Mouse (Mus musculus) C2C12 (cell line): ENCODE results near the gene Ercc2. TPM values are rescaled to one million over a fixed set of nuclear protein-coding genes. Genes with fewer than 3 reads are reported as not detected.

ENCODE experiments used
- H3K27me3 ChIP-seq: one replicate; pipeline ENCODE4 v1.6.1; 2011; ENCODE audit not compliant: control insufficient read depth, insufficient read depth, insufficient read length
- H3K36me3 ChIP-seq: one replicate; pipeline ENCODE4 v1.6.1; 2011; ENCODE audit not compliant: control insufficient read depth, insufficient read depth
- H3K4me3 ChIP-seq: one replicate; pipeline ENCODE4 v1.5.1; 2011; ENCODE audit warnings: mild to moderate bottlenecking, control low read depth; ENCODE audit not compliant: poor library complexity, insufficient read depth, severe bottlenecking
- H3K79me2 ChIP-seq: one replicate; pipeline ENCODE4 v1.6.1; 2011; ENCODE audit not compliant: control insufficient read depth, insufficient read depth
- H3K79me3 ChIP-seq: one replicate; pipeline ENCODE4 v1.6.1; 2011; ENCODE audit warnings: low read depth, control low read depth
- H3ac ChIP-seq: one replicate; pipeline ENCODE3; 2011; ENCODE audit warnings: low read depth; ENCODE audit not compliant: control insufficient read depth, insufficient read length
- CEBPB ChIP-seq: IDR thresholded peaks from one replicate; pipeline ENCODE4 v1.6.1; 2011; ENCODE audit warnings: low read depth, mild to moderate bottlenecking, control low read depth, moderate library complexity
- CTCF ChIP-seq: IDR thresholded peaks from one replicate; pipeline ENCODE4 v1.5.1; 2011; ENCODE audit not compliant: control insufficient read depth, insufficient read depth, insufficient read length
- FOSL1 ChIP-seq: IDR thresholded peaks from one replicate; pipeline ENCODE4 v1.8.0; 2011; ENCODE audit warnings: mild to moderate bottlenecking, low read length; ENCODE audit not compliant: poor library complexity, insufficient read depth, severe bottlenecking
- MAX ChIP-seq: IDR thresholded peaks from one replicate; pipeline ENCODE4 v1.6.1; 2011; ENCODE audit warnings: mild to moderate bottlenecking, control low read depth
- MYOD1 ChIP-seq: IDR thresholded peaks from one replicate; pipeline ENCODE4 v1.6.1; 2011; ENCODE audit warnings: low read depth; ENCODE audit not compliant: control insufficient read depth, insufficient read length
- MYOG ChIP-seq: IDR thresholded peaks from one replicate; pipeline ENCODE4 v1.6.1; 2011; ENCODE audit not compliant: control insufficient read depth, insufficient read length; ENCODE audit errors: extremely low read depth
- USF1 ChIP-seq: IDR thresholded peaks from one replicate; pipeline ENCODE4 v1.6.1; 2011; ENCODE audit warnings: low read depth, mild to moderate bottlenecking, control low read depth, moderate library complexity
- long read RNA-seq, 2 experiments: library from polyadenylated mRNA; unstranded; transcript quantifications; one replicate each; pipeline ENCODE4 v2.0.0; 2019 to 2020
- polyA plus RNA-seq: library from polyadenylated mRNA; unstranded; fragments of >200 nt; fragmentation: generic; extraction: Trizol; gene quantifications from one replicate; pipeline ENCODE4 v1.2.1, GENCODE M21; 2012; ENCODE audit warnings: missing spikeins

Ercc2 gene
- 9.7 TPM for polyA plus RNA-seq
- long read RNA-seq, experiment 1, partial matches to known transcripts = 0 of 3 reads
- long read RNA-seq, experiment 1, other reads (novel, unspliced or antisense) = 1 of 3 reads
- long read RNA-seq, experiment 2, transcript Ercc2-201 (23 exons, 3,578 nt) = major isoform, 53 of 73 reads
- long read RNA-seq, experiment 2, partial matches to known transcripts = 1 of 73 reads
- long read RNA-seq, experiment 2, other reads (novel, unspliced or antisense) = 19 of 73 reads

DNA sequence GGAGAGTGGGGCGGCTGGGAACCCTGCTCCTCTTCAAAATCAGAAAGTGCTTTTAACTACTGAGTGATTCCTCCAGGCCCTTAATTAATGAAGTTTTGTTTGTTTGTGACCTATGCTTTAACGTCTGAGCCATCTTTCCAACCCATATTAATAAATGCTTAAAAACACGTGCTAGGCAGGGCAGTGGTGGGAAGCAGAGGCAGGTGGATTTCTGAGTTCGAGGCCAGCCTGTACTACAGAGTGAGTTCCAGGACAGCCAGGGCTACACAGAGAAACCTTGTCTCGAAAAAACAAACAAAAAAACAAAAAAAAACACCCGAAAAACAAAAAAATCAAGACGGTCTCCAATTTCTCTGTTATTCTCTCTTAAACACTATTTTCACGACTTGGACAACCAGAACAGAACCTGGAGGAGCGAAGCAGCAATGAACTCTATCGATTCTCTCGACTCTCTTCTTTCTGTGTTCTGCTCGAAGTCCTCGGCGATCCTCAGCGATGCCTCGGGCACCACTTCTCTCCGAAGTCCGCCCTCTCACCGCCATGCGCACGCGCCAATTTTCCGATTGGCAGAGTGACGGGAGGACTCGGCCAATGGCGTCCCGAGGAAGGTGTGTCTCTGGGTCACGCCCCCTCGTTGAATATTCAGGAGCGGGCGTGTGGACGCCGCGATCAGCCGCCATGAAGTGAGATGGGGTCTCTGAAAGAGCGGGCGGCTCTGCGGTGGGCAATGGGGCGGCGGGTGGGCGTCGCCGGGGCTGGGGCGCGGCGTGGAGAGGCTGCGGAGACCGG lies at the start of gene Ercc2:
Ercc2 (plus strand) TSS at position 634 of the 789 bp plus-strand sequence.
- Histone ChIP-seq H3ac (peak within 1 kb of the TSS; percentile 72), H3K27me3 (no peaks in the 10 kb centered on the region), H3K79me3 (peaks cover 14% of the 10 kb centered on the region), H3K79me2 (peaks cover 26% of the 10 kb centered on the region), H3K4me3 (peak within 1 kb of the TSS; percentile 44), H3K36me3 (no peaks in the 10 kb centered on the region)
- TF ChIP-seq MYOD1 = no peak
- TF ChIP-seq USF1 = peak; percentile 24
- peak; percentile 23 for TF ChIP-seq MAX
- TF ChIP-seq CEBPB = no peak
- TF ChIP-seq FOSL1 = no peak

DNA sequence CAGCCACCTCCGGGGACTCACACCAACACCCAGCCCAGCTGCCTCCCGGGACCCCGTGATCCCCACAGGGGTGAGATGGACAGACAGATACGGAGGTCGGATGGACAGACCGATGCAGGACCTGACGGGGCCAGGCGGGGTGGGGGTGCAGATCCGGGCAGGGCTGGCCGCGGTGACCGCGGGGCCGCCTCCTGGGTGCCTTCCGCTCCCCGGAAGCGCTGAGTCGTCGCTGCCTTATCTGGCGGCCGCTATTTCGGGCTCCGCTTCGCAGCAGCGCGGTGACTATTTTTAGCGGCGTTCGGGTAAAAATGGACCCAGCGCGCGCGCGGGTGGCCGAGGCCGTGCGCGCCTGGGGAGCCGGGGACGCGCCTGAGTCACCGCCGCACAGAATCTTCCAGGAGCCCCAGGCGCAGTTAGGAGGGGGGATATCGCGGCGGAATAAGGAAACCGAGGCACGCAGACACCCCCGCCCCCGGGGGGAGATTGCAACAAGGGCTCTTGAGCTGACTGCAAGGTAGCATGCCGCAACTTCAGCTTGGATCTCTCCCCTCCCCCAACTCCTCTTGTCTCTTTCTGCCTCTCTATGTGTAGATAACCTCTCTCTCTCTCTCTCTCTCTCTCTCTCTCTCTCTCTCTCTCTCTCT lies 49.0 kb upstream of the Ercc2 start:
- no peak for TF ChIP-seq MYOG
- no peak for TF ChIP-seq FOSL1
- no peak for TF ChIP-seq CTCF
- no peak for TF ChIP-seq CEBPB
- TF ChIP-seq MYOD1 = no peak
- TF ChIP-seq USF1 = no peak
- no peak for TF ChIP-seq MAX
- Histone ChIP-seq H3ac (peak overlapping the region; percentile 71), H3K79me2 (peaks cover 25% of the 10 kb centered on the region), H3K36me3 (no peaks in the 10 kb centered on the region), H3K79me3 (peaks cover 2% of the 10 kb centered on the region), H3K4me3 (peak overlapping the region; percentile 30), H3K27me3 (no peaks in the 10 kb centered on the region)

DNA sequence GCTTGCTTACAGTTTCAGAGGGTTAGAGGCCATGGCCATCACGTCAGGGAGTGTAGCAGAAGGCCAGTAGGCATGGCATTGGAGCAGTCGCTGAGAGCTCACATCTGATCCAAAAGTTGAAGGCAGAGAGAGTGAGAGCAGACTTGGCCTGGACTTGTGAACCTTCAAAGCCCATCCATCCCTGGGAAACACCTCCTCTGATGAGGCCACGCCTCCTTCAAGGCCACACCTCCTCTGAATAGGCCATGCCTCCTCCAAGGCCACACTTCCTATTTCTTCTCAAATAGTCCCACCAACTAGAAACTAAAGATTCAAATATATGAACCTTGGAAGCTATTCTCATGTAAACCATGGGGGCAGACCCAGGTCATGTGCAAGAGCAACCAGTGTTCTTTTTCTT lies 46.2 kb upstream of the Ercc2 start:
- peaks cover 2% of the 10 kb centered on the region for H3K79me3 ChIP-seq
- H3K36me3 ChIP-seq = no peaks in the 10 kb centered on the region
- H3K4me3 ChIP-seq = no peak overlapping the region
- H3K27me3 ChIP-seq = no peaks in the 10 kb centered on the region
- H3ac ChIP-seq = no peak overlapping the region
- TF ChIP-seq MAX = no peak
- no peak for TF ChIP-seq MYOG
- TF ChIP-seq MYOD1 = no peak
- TF ChIP-seq USF1 = no peak
- TF ChIP-seq CEBPB = no peak
- TF ChIP-seq FOSL1 = no peak
- H3K79me2 ChIP-seq = peaks cover 25% of the 10 kb centered on the region

DNA sequence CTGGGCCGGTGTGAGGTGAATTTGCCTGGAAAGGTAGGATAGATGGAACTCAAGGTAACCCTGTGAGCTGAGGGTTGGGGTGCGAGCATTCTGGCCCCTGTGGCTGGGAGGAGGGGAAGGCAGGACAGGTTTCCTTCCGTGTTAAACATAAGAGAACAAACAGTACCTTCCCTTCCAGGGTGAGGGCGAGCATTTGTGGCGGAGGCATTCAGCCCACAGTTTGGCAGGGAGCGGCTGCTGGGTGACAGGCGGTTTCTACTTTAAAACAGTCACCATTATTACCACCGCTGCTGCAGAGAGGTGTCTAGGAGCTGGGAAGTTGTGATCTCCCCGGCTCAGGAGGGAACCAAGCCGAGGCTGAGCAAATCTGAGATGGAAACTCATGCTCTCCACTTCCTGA lies 44.7 kb upstream of the Ercc2 start:
- H3K79me2 ChIP-seq = peaks cover 25% of the 10 kb centered on the region
- TF ChIP-seq CTCF = no peak
- H3K4me3 ChIP-seq = no peak overlapping the region
- no peak overlapping the region for H3ac ChIP-seq
- peaks cover 2% of the 10 kb centered on the region for H3K79me3 ChIP-seq
- H3K36me3 ChIP-seq = no peaks in the 10 kb centered on the region
- no peaks in the 10 kb centered on the region for H3K27me3 ChIP-seq

DNA sequence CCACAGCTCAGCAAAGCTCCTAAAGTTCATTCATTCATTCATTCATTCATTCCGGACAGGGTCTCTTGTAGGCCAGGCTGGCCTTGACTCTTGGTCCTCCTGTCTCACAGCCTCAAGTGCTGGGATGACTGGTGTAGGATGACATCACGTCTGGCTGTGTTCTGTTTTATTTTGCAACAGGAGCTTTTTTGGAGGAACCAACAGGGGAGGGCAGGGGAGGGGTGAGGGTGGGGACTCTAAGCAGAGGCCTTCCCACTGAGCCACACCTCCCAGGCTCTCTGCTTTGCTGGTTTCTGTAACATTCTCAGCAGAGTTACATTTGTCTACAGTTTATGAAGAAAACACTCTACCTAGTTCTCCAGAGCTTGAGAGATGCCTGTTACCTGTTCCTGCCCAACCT lies 43.8 kb upstream of the Ercc2 start:
- Histone ChIP-seq H3K4me3 (no peak overlapping the region), H3K79me2 (peaks cover 25% of the 10 kb centered on the region), H3ac (no peak overlapping the region), H3K79me3 (peaks cover 2% of the 10 kb centered on the region), H3K27me3 (no peaks in the 10 kb centered on the region), H3K36me3 (no peaks in the 10 kb centered on the region)
- TF ChIP-seq MYOD1 (no peak), CEBPB (no peak), MAX (no peak), USF1 (no peak), CTCF (no peak), FOSL1 (no peak), MYOG (no peak)
